Mouse (Mus musculus) kidney, adult 2 months (tissue): ENCODE results near the gene Kctd21.

ENCODE experiments used
- CTCF ChIP-seq: fragments of 200-500 bp; conservative IDR thresholded peaks from 2 replicates; pipeline ENCODE4 v1.5.1; 2011; ENCODE audit warnings: low read depth, mild to moderate bottlenecking, control low read depth, low read length, moderate library complexity, mixed read lengths; ENCODE audit not compliant: insufficient read depth, insufficient read length
- POLR2A ChIP-seq: fragments of 200-500 bp; IDR thresholded peaks from one replicate; pipeline ENCODE4 v1.6.1; 2011; ENCODE audit warnings: low read depth, low read length, control low read depth

- TF ChIP-seq CTCF (no peak), POLR2A (no peak)
Observed at GRCm38 (mm10) chr7:97348836-97349235, 16.7 kb downstream of the Kctd21 start.
